Mouse (Mus musculus): Measurements from ENCODE around the gene Gnao1. TPM values are rescaled to one million over a fixed set of nuclear protein-coding genes. Genes with fewer than 3 reads are reported as not detected.

Gene Gnao1
- under 0.01 and 0.20 TPM in 2 replicates for total RNA-seq (2014; rRNA removed)
- 0.19 and 0.26 TPM in 2 replicates for polyA plus RNA-seq (2012; rRNA removed)

- DNase-seq (ENCODE audit: extremely low read depth, low read depth, low spot score) = peak; percentile 2
- H3K79me2 ChIP-seq (ENCODE audit: control insufficient read depth, insufficient read depth, low read length) = no peaks in the 10 kb centered on the region
- H3K27ac ChIP-seq (replicated peaks; ENCODE audit: insufficient read depth, low read depth, low read length) = no peak within 1 kb of the TSS
- H3K27me3 ChIP-seq (ENCODE audit: control insufficient read depth, insufficient read depth, low read length) = peaks cover 16% of the 10 kb centered on the region
- no peaks in the 10 kb centered on the region for H3K36me3 ChIP-seq (ENCODE audit: control insufficient read depth, insufficient read depth, low read length)
- TF ChIP-seq POLR2A (IDR thresholded peaks at IDR 0.05; ENCODE audit: extremely low read depth, insufficient read depth, low read length) = no peak
- no peak for TF ChIP-seq CTCF (IDR thresholded peaks at IDR 0.05; ENCODE audit: low read depth, low read length)
- peak within 1 kb of the TSS; percentile 66 for H3K4me3 ChIP-seq (ENCODE audit: insufficient read depth, low read depth, low read length)
- H3K4me1 ChIP-seq (ENCODE audit: control insufficient read depth, insufficient read depth, low read length) = no peaks in the 10 kb centered on the region; the same call in 1 of the 2 replicates
- WGBS = 15% methylated on average over 9 of the region's 9 CpGs
- H3K9ac ChIP-seq (ENCODE audit: low read depth, low read length) = peak within 1 kb of the TSS; percentile 69
These were observed at the start of gene Gnao1 for GRCm38 (mm10) chr8:93809686-93810027. Gene Gnao1 (plus strand): TSS chr8:93809966.

- WGBS = 47% methylated on average over 3 of the region's 3 CpGs
- TF ChIP-seq POLR2A (IDR thresholded peaks at IDR 0.05; ENCODE audit: extremely low read depth, insufficient read depth, low read length) = no peak
- no peak for TF ChIP-seq CTCF (IDR thresholded peaks at IDR 0.05; ENCODE audit: low read depth, low read length)
- no peak for DNase-seq (ENCODE audit: extremely low read depth, low read depth, low spot score)
- Histone ChIP-seq H3K79me2 (ENCODE audit: control insufficient read depth, insufficient read depth, low read length) (no peaks in the 10 kb centered on the region), H3K9ac (ENCODE audit: low read depth, low read length) (no peak overlapping the region), H3K27me3 (ENCODE audit: control insufficient read depth, insufficient read depth, low read length) (no peaks in the 10 kb centered on the region), H3K4me3 (ENCODE audit: insufficient read depth, low read depth, low read length) (no peak overlapping the region), H3K4me1 (ENCODE audit: control insufficient read depth, insufficient read depth, low read length) (no peaks in the 10 kb centered on the region), H3K36me3 (ENCODE audit: control insufficient read depth, insufficient read depth, low read length) (no peaks in the 10 kb centered on the region), H3K27ac (replicated peaks; ENCODE audit: insufficient read depth, low read depth, low read length) (no peak overlapping the region)
These were observed 32.2 kb upstream of the Gnao1 start for GRCm38 (mm10) chr8:93777605-93778004.

GRCm38 (mm10) chr8:93809226-93809625 lies 540 bp upstream of the Gnao1 start:
- WGBS = 82% methylated on average over 3 of the region's 3 CpGs
- Histone ChIP-seq H3K36me3 (ENCODE audit: control insufficient read depth, insufficient read depth, low read length) (no peaks in the 10 kb centered on the region), H3K27me3 (ENCODE audit: control insufficient read depth, insufficient read depth, low read length) (peaks cover 13% of the 10 kb centered on the region), H3K79me2 (ENCODE audit: control insufficient read depth, insufficient read depth, low read length) (no peaks in the 10 kb centered on the region), H3K9ac (ENCODE audit: low read depth, low read length) (no peak overlapping the region), H3K27ac (replicated peaks; ENCODE audit: insufficient read depth, low read depth, low read length) (no peak overlapping the region), H3K4me3 (ENCODE audit: insufficient read depth, low read depth, low read length) (no peak overlapping the region), H3K4me1 (ENCODE audit: control insufficient read depth, insufficient read depth, low read length) (no peaks in the 10 kb centered on the region; the same call in 1 of the 2 replicates)
- TF ChIP-seq CTCF (IDR thresholded peaks at IDR 0.05; ENCODE audit: low read depth, low read length) (no peak), POLR2A (IDR thresholded peaks at IDR 0.05; ENCODE audit: extremely low read depth, insufficient read depth, low read length) (no peak)
- no peak for DNase-seq (ENCODE audit: extremely low read depth, low read depth, low spot score)

- WGBS = 2% methylated on average over 69 of the region's 116 CpGs
- H3K4me1 ChIP-seq (ENCODE audit: control insufficient read depth, insufficient read depth, low read length) = no peaks in the 10 kb centered on the region; the same call in 1 of the 2 replicates
- no peak overlapping the region for H3K27ac ChIP-seq (replicated peaks; ENCODE audit: insufficient read depth, low read depth, low read length)
- H3K79me2 ChIP-seq (ENCODE audit: control insufficient read depth, insufficient read depth, low read length) = no peaks in the 10 kb centered on the region
- H3K4me3 ChIP-seq (ENCODE audit: insufficient read depth, low read depth, low read length) = peak overlapping the region; percentile 66
- H3K9ac ChIP-seq (ENCODE audit: low read depth, low read length) = peak overlapping the region; percentile 69
- H3K36me3 ChIP-seq (ENCODE audit: control insufficient read depth, insufficient read depth, low read length) = no peaks in the 10 kb centered on the region
- peaks cover 16% of the 10 kb centered on the region for H3K27me3 ChIP-seq (ENCODE audit: control insufficient read depth, insufficient read depth, low read length)
- no peak for TF ChIP-seq POLR2A (IDR thresholded peaks at IDR 0.05; ENCODE audit: extremely low read depth, insufficient read depth, low read length)
- no peak for TF ChIP-seq CTCF (IDR thresholded peaks at IDR 0.05; ENCODE audit: low read depth, low read length)
- DNase-seq (ENCODE audit: extremely low read depth, low read depth, low spot score) = no peak
These were observed 477 bp downstream of the Gnao1 start for GRCm38 (mm10) chr8:93810028-93810858.

- H3K4me1 ChIP-seq (ENCODE audit: control insufficient read depth, insufficient read depth, low read length) = no peaks in the 10 kb centered on the region; the same call in 1 of the 2 replicates
- no peak for DNase-seq (ENCODE audit: extremely low read depth, low read depth, low spot score)
- peaks cover 16% of the 10 kb centered on the region for H3K27me3 ChIP-seq (ENCODE audit: control insufficient read depth, insufficient read depth, low read length)
- H3K36me3 ChIP-seq (ENCODE audit: control insufficient read depth, insufficient read depth, low read length) = no peaks in the 10 kb centered on the region
- no peak for TF ChIP-seq POLR2A (IDR thresholded peaks at IDR 0.05; ENCODE audit: extremely low read depth, insufficient read depth, low read length)
- no peak for TF ChIP-seq CTCF (IDR thresholded peaks at IDR 0.05; ENCODE audit: low read depth, low read length)
- no peaks in the 10 kb centered on the region for H3K79me2 ChIP-seq (ENCODE audit: control insufficient read depth, insufficient read depth, low read length)
- H3K9ac ChIP-seq (ENCODE audit: low read depth, low read length) = peak overlapping the region; percentile 69
- no peak overlapping the region for H3K27ac ChIP-seq (replicated peaks; ENCODE audit: insufficient read depth, low read depth, low read length)
- peak overlapping the region; percentile 66 for H3K4me3 ChIP-seq (ENCODE audit: insufficient read depth, low read depth, low read length)
- WGBS = 4% methylated on average over 50 of the region's 53 CpGs
These were observed 1.3 kb downstream of the Gnao1 start for GRCm38 (mm10) chr8:93810859-93811602.

Data from liver, adult 2 months (tissue).